Mouse (Mus musculus) brain, adult 10 weeks (tissue): ENCODE data around the gene Rrbp1. TPM values are rescaled to one million over a fixed set of nuclear protein-coding genes. Genes with fewer than 3 reads are reported as not detected.

Source experiments
- polyA plus RNA-seq: library from polyadenylated mRNA; stranded (reverse); fragments of 350-450 nt; fragmentation: Illumina TruSeq; extraction: RNeasy Lipid Tissue Mini Kit (QIAGEN cat#74804); gene quantifications from one replicate; pipeline ENCODE4 v1.2.3, GENCODE M21; 2015; ENCODE audit warnings: low read depth, low replicate concordance

Gene Rrbp1
- 44.2 TPM for polyA plus RNA-seq

DNA sequence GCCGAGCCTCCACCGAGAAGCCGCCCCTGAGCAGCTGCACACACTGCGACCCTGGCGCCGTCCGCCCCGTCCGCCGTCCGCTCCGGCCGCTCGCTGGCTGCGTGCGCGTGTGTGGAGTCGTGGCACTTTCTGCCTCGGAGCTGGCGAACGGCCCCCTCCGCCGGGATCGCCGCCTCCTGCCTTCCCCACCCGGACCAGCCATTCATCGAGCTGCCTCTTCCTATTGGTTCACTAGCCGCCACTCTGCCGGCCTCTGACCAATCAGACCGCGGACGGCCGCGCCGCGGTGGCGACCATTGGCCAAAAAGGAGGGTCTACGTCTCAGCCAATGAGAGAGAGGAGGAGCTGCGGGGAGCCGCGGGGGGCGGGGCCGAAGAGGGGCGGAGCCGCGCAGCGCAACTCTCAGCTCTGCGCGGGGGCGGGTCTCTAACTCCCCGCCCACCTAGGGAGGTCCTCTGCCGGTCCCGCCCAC is at the start of gene Rrbp1:
Rrbp1 (minus strand) TSS at position 184 of the 472 bp plus-strand sequence.

DNA sequence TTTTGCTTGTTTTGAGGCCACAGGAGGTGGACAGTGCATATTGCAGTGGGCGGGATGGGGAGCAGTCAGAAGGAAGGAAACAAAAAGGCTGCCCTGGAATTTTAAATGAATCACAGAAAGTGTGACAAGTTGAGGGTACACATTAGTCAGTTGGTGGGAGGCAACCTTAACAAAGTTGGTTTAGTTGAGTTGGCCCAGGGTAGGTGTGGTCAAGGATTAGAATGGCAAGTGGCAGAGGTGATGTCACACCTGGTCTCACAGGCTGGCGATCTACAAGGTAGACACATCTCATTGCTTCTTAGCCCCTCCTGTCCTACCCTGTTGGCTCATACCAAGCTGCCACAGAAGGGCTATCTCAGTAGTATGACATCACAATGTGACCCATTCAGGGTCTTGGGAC is 21.6 kb upstream of the Rrbp1 start, which contains the start of gene Banf2:
Banf2 (plus strand) TSS at position 396 of the 400 bp plus-strand sequence.

DNA sequence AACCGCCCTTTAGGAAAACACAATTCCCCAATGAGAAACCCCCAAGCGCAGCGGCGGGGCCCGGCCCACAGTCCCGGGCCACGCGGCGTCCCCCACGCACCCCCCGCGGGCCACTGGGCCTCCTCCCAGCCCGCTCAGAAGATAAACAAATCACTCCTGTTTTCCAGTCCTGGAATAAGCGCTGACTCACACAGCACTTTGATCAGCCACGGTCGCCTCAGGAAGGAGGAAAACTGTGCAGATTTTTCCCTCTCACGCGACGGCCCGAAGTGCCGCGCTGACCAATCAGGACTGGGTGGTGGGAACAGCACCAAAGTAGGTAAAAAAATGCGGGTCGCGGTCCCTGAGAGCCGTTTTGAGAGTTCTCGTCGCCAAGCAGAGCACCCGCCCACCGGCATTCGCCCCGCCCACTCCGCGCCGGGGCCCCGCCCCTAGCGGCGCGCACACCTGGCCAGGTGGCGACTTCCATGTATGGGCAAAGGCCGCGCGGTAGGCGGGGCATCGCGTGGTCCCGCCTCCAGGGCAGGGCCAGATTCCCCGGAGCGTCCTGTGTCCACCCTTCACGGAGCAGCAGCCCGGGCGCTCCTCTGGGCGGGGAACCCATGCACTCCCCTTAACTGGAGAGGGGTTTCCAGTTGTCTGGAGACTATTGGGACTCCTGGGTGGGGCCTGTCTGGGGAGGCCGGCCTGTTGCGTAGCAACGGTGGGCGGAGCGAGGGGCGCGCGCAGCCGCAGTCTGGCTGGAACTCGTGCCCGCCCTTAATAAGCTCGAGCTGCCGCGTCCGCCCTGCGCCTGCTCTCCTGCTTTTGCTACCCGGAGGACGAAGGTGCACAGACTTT is 96.1 kb downstream of the Rrbp1 start, which contains the start of gene Dstn:
Dstn (plus strand) TSS at position 561 of the 840 bp plus-strand sequence.

Other genes with a start within 250 kb of the Rrbp1 start
- gene Bfsp1, start 148.1 kb downstream of the Rrbp1 start, polyA plus RNA-seq: 0.54 TPM
- gene Dstn, start 95.9 kb downstream of the Rrbp1 start, polyA plus RNA-seq: 301 TPM
- gene Banf2, start 21.8 kb upstream of the Rrbp1 start, polyA plus RNA-seq: not detected